Mouse (Mus musculus) cerebellum, adult 9-11 months (tissue): ENCODE measurements around the gene Rgl2.

Experiments
- DNase-seq: peaks from one replicate; pipeline ENCODE4 v3.0.0; 2022

Rgl2 gene

DNA sequence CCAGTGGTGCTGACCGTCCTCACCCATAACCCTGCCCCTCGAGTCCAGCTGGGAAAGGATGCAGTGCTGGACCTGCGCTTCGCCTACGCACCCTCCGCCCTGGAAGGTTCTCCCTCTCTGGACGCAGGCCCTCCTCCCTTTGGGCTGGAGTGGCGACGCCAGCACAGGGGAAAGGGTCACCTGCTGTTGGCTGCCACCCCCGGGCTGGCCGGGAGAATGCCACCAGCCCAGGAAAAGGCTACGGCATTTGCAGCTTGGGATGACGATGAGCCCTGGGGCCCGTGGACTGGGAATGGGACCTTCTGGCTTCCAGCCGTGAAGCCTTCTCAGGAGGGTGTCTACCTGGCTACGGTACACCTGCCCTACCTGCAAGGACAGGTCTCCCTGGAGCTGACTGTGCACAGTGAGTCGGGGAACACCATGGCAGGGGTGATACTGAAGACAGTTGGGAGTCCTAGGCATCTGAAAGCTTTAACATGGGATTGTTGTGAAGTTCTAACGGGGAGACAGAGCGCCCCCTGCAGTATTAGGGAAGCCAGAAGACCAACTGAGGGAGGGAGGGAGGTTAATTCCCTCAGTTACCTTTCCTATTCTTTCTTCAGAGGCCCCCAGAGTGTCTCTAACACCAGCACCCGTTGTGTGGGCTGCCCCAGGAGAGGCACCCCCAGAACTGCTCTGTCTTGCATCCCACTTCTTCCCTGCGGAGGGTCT, 3.8 kb upstream of the Rgl2 start:
- DNase-seq: peak; percentile 51

DNA sequence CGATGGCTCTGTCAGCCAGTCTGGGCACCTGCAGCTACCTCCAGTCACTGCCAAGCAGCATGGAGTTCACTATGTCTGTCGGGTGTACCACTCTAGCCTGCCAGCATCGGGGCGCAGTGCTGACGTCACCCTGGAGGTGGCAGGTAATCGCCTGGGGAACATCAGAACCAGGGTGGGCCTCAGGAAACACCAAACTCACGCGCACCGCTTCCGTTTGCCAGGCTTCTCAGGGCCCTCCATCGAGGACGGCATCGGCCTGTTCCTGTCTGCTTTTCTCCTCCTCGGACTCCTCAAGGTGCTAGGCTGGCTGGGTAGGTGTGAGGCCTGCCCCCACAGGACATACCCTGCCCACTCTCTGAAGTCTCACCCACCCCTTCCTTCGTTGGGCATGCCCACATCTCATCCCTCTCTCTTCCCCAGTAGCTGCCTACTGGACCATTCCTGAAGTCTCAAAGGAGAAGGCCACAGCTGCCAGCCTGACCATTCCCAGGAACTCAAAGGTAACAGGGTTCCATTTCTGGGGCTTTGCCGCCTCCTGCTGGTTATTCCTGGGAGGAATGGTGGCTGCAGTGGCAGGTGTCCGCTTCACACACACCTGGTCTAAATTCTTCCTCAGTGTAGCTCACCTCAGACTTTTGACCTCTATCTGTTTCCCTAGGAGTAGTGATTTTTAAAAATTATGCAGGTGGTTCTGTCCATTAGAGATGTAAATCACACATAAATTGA, 3.0 kb upstream of the Rgl2 start:
- peak; percentile 50 for DNase-seq

DNA sequence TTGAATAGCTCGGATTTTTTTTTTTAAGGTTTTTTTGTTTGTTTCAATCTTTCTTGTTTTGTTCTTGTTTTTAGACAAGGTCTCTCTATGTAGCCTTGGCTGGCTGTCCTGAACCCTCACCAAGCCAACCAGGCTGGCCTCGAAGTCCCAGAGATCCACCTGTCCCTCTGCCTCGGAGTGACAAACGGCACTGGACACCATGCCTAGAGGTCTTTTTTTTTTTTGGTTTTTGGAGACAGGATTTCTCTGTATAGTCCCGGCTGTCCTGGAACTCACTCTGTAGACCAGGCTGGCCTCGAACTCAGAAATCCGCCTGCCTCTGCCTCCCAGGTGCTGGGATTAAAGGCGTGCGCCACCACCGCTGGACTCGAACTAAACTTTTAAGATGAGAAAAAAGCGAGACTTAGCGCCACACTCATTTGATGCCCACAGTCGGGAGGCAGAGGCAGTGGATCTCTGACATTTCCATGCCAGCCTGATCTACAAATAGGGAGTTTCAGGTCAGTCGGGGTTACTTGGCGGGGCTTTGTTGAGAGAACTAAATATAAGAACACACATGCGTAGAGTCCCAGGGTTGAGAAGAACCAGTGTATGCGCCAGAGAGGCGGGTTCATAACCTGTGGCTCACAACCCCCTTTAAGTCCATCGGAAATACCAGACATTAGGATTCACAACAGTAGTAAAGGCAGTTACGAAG, 944 bp upstream of the Rgl2 start:
- peak; percentile 55 for DNase-seq

DNA sequence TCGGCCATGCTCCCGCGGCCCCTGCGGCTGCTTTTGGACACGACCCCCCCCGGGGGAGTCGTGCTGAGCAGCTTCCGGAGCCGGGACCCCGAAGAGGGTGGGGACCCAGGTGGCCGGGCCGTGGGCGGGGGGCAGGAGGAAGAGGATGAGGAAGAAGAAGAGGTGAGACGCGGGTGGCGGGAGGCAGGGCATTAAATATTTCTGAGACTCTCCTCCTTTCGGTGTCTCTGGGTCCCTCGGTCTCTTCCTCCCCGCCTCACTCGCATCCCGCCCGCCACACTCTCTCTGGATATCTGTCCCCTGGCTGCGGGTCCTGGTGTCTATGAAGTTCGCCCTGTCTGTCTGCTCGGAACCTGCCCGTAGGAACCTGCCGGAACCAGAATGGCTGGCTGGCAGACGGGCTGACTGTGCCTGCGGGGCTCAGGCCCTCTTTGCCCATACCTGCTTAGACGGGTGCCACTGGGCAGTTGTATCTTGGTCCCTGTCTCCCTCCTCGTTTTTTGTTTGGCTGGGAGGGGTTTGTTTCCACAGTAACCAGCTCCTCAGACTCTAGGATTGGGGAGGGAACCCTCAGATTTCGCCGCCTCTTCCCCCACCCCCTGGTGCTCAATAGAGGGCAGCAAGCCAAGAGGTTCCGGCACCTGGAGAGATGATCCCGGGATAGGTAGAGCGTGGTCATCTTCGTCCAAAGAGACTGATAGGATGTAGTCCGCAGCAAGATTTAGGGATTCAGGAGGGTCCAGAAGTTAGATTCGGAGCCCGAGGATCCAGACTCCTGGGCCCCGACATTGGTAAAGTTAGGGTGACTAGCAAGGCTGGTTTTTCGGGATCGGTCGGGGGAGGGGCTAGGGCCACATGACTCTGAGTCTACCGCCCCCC, 1.2 kb downstream of the Rgl2 start:
- peak; percentile 81 for DNase-seq

DNA sequence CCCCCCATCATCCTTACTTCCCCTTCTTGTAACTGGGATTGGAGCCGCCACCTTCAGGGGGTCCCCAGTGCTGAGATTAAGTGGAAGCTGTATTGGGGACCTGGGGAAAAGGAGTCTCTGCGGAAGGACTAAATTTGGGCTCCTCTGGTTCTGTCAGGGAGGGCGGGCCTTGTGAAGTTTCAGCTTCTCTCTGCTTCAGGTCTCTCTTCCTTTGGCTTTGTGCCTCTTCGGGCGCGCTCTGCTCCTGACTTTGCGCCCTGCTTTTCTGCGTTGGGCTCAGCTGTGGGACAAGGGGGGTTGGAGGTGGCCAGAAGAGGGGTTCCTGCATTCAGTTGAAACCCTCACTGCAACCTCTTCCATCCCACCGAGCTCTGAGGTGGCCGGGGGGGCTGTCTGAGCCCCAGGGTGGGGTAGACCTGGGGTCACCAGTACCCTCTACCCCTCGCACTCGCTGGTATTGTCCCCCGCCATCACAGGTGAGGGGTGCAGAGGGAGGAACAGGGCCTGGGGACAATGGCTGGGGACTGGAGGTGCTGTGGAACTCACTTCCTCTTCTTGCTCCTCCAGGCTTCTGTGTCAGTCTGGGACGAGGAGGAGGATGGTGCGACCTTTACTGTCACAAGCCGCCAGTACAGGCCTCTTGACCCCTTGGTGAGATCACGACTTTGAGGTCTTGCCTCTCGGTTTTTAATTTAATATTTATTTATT, 2.0 kb downstream of the Rgl2 start:
- DNase-seq: peak; percentile 72

DNA sequence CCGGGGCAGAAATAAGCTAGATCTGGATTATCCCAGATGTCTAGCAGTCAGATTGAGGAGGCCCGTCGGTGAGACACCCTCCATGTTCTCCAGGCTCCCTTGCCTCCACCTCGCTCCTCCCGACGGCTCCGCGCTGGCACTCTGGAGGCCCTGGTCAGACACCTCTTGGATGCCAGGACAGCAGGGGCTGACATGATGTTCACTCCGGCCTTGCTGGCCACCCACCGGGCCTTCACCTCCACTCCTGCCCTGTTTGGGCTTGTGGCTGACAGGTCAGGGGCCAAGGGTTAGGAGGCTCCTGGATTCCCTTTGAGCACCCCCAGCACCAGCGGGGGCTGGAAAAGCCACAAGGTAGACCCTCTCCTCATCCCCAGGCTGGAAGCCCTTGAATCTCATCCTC, 2.6 kb downstream of the Rgl2 start:
- DNase-seq: peak; percentile 60

DNA sequence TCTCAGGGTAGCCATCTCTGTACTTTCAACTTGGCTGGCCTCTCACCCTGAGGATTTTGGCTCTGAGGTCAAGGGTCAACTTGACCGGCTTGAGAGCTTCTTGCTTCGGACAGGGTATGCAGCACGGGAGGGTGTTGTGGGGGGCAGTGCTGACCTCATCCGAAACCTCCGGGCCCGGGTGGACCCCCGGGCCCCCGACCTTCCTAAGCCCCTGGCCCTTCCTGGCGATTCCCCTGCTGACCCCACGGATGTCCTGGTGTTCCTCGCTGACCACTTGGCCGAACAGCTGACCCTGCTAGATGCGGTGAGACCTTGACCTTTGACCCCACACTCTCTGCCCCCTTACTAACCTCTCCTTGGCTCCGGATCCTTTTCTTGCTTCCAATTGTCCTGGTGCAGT, 3.1 kb downstream of the Rgl2 start:
- no peak for DNase-seq

DNA sequence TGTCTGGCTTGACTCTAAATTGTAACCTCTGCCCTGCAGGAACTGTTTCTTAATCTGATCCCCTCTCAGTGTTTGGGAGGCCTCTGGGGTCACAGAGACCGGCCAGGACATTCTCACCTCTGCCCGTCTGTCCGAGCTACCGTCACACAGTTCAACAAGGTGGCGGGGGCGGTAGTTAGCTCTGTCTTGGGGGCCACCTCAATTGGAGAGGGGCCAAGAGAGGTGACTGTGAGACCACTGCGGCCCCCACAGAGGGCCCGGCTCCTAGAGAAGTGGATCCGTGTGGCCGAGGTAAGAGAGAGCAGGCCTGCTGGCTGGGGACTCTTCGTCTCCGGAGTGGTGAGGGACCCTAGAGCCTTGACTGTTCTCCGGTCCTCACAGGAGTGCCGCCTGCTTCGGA, 3.6 kb downstream of the Rgl2 start:
- DNase-seq: no peak

DNA sequence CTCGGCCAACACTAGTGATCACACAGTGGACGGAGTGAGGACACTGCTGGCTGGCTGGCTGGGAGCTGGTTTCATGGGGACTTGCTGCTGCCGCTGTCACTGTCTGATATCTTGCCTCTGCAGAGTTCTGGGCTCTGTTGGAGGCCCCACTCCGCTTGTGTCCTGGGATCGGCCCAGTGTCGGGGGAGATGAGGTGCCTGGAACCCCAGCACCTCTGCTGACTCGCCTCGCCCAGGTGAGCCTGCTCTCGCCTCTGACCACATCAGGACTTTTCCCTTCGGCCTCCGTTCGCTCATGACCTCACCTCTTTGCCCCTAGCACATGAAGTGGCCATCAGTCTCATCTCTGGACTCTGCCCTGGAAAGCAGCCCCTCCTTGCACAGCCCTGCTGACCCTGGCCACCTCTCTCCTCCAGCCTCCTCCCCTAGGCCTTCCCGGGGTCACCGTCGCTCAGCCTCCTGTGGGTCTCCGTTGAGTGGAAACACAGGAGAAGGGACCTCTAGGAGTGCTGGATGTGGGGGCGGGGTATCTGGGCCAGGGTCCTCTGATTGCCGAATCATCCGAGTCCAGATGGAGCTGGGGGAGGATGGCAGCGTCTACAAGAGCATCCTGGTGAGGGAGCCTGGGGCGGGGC, 6.2 kb downstream of the Rgl2 start:
- DNase-seq: no peak

DNA sequence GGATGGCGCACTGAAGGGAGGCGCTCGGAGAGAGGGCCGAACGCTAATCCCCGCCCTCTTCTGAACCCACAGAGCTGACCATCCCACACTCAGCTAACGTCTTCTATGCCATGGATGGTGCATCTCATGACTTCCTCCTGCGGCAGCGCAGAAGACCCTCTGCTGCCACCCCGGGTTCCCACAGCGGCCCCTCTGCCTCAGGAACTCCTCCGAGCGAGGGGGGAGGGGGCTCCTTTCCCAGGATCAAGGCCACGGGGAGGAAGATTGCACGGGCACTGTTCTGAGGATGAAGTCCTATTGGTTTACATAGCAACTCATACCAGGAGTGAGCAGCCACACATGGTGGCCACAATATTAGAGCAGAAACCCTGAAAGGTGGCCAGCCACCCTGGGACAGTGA, 7.7 kb downstream of the Rgl2 start:
- no peak for DNase-seq

DNA sequence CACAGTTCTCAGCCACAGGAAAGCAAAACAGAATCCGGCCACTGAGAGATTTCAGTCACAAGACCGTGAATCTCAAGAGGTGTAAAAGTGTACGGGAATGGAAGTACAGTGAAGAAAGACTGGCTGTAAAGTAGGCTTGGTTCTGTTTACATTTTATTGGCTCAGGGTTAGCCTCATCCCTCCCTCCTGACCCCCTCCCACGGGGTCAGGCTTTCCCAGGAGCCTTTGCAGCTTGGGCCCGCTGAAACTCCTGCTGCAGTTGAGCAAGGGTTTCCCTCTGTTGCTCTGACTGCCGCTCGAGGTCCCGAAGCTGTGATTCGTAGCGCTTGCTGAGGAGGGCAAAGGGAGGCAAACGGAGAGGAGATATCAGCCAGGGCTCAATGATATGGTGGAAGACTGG, 9.4 kb downstream of the Rgl2 start:
- no peak for DNase-seq

DNA sequence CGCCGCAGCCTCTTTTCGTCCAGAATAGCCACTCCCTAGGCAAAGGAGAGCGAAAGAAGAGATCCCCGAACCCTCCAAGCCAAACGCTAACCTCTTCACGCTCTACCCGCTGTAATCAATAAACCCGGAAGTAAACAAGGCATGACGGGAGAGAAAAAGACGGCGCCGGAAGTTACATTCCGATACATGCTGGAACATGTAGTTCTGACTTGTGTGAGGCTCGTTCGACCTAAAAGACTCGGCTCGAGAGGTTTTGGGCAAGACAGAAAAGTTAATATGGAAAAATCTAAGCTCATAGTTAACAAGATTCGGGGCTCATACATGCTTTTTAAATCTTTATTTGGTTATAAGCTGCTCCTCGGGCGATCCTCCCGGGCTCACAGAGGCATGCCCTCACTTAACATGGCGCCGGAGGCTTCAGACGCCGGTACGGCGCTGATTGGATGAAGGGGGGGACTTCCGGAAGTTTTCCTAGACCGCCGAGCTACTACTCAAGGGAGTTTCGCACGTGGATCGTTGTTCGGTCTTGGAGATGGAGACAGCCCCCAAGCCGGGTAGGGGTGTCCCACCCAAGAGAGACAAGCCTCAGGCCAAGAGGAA, 11.0 kb downstream of the Rgl2 start, which contains the start of the genes Pfdn6 and Wdr46:
Gene Pfdn6 (minus strand): TSS at position 138 of the 600 bp plus-strand sequence.
Gene Wdr46 (plus strand): TSS at position 455 of the 600 bp plus-strand sequence.
- DNase-seq: peak; percentile 87

DNA sequence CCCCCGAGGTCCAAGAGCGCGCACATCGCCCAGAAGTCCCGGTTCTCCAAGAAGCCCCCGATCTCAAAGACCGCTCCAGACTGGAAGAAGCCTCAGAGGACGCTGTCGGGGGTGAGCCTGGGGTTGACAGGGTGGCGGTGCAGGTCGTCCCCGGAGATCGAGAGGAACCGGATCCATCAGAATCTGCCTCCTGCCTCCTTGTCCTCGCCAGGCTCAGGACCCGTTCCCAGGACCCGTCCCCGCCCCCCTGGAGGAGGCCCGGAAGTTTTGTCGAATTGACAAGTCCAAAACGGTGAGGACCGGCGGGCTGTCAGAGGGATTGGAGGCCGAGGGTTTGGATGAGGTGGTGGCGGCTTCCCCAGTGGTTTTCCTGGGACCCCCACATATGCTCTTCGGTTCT, 11.6 kb downstream of the Rgl2 start:
- DNase-seq: no peak

DNA sequence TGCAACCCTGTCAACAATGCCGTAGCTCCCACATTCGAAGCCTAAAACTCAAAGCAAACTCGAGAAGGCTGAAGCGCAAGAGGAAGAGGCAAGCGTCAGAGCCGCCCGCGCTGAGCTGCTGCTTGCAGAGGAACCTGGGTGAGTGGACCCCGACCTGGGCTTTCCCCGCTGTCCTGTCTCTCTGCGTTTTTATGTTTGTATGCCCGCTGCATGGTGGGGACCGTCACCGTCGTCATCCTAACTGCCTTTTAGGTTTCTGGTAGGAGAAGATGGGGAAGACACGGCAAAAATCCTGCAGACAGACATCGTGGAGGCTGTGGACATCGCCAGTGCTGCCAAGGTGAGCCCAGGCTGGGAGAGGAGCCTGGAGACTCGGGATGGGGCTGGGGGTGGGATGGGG, 12.0 kb downstream of the Rgl2 start:
- DNase-seq: no peak

DNA sequence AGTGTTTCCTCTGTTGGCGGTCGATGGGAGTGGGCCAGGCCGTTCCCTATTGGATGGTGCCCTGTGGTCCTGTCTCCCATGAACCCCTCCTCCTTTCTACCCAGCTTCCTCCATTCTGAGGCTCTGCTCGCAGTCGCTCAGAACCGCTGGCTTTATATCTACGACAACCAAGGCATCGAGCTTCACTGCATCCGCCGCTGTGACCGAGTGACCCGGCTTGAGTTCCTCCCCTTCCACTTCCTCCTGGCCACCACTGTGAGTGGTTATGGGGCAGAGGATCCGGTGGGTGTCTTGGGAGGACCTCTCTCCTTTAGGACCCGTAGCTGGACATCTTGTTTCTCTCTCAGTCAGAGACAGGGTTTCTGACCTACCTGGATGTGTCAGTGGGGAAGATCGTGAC, 14.1 kb downstream of the Rgl2 start:
- no peak for DNase-seq

DNA sequence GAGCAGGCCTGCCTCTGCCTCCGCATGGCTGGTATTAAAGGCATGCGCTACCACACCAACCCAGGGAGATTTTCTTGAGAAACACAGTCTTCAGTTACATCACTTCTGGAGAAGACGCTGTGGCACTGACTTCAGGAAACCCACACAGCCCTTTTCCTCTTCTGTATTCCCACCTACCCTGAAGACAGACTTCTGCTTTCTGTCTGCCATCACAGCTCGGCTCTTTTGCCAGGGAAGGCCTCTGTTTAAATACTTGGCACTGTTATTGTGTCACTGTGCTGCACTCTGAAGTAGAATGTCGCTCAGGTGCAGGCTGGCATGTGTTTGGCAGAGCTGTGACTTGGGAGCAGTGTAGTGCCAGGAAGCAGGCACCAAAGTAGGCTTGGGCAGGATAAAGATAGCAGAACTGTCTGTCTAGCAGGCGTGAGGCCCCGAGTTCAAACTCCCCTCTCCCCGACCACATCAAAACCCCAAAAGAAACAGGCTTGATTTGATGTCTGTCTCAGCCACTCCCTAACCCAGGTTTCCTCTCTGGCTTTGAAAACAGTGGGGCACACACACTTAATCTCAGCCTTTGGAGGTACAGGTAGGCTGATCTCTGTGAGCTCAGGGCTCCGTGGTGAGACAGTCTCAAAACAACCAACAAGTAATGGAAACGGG, 18.2 kb downstream of the Rgl2 start:
- DNase-seq: no peak

DNA sequence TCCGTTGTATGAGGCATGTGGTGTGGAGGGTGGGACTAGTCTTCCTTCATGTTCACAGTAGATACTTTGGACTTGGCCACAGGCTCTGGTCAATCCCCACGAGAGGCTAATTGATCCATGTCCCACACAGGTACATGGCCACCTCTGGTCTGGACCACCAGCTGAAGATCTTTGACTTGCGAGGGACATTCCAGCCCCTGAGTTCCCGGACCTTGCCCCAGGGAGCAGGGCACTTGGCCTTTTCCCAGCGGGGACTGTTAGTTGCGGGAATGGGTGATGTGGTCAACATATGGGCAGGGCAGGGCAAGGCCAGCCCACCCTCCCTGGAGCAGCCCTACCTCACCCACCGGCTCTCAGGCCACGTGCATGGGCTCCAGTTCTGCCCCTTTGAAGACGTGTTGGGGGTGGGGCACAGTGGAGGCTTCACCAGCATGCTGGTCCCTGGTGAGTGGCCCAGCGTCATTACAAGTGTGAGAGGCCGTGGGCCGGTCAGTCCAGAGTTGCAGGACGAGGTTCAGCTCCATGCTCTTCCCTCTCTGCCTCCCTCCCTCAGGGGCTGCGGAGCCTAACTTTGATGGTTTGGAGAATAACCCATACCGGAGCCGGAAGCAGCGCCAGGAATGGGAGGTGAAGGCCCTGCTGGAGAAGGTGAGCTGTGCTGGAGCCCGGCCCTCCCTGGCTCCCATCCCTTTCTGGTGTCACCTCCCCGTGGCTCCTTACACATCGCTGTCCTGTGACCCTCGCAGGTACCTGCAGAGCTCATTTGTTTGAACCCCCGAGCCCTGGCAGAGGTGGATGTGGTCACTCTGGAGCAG, 19.0 kb downstream of the Rgl2 start:
- DNase-seq: no peak

DNA sequence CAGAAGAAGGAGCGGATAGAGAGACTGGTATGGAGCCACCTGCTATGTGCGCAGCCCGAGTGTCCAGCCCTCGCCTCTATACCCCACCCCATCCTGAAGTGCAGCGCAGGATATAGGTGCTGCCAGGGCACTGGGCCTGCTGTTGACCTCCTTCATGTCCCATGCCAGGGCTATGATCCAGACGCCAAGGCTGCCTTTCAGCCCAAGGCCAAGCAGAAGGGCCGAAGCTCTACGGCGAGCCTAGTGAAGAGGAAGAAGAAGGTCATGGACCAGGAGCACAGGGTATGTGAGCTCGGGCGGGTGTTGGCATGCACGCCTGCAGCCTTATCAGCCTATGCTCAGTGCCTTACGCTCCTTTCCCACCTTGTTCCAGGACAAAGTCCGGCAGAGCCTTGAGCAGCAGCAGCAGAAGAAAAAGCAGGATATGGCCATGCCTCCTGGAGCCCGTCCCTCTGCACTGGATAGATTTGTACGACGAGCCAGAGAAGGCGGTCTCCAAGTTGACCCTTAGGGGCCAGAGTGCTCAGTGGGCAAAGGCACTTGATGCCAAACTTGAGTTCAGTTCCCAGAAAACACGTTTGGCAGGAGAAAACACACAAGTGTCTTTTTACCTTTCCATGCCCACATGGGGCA, 19.7 kb downstream of the Rgl2 start:
- DNase-seq: no peak

DNA sequence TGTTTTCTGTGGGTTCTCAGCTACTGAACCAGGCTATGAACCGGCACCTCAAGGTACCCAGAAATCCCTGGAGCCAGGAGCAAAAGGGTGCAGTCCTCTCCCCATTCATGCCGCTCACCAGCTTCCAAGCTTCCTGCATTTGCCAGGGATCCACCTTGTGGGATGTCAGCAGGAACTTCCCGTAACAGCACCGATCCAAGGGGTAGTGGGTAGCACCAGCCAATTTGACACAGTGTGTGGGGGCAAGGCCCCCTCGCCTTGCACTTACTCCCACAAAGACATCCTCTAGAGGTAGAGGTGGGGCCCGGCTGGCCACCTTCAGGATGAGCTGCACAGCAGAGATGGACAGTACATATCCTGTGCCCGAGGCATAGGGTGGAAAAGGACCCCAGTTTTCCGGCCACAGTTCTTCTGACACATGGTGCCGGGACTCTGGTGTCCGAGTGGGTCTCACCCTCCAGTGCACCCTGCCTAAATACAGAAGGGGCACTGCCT, 20.8 kb downstream of the Rgl2 start:
- DNase-seq: peak; percentile 42
